Mouse (Mus musculus) heart, embryonic 12.5 days (tissue): Measurements from ENCODE around the gene Gm11213. TPM values are rescaled to one million over a fixed set of nuclear protein-coding genes. Genes with fewer than 3 reads are reported as not detected.

Experiments used
- ATAC-seq: fragments of 200-750 bp; cut with Nextera tagmentation; 2 replicates; pipeline ENCODE4 v1.8.0; 2017; ENCODE audit warnings: moderate TSS enrichment, moderate library complexity; ENCODE audit not compliant: insufficient number of reproducible peaks, low FRiP score
- H3K27ac ChIP-seq: fragments of 300-500 bp; sonication (generic); 2 replicates; pipeline ENCODE4 v1.5.1; 2016; ENCODE audit warnings: mild to moderate bottlenecking, moderate library complexity; ENCODE audit not compliant: poor library complexity, severe bottlenecking
- H3K27me3 ChIP-seq: fragments of 300-500 bp; sonication (generic); replicated peaks from 2 replicates; pipeline ENCODE4 v1.6.1; 2016; ENCODE audit warnings: mild to moderate bottlenecking, moderate library complexity
- H3K36me3 ChIP-seq: fragments of 300-500 bp; sonication (generic); 2 replicates; pipeline ENCODE4 v1.6.1; 2016; ENCODE audit warnings: mild to moderate bottlenecking, moderate library complexity
- H3K4me1 ChIP-seq: fragments of 300-500 bp; sonication (generic); replicated peaks from 2 replicates; pipeline ENCODE4 v1.6.1; 2016; ENCODE audit warnings: mild to moderate bottlenecking
- H3K4me2 ChIP-seq: fragments of 300-500 bp; sonication (generic); 2 replicates; pipeline ENCODE4 v1.6.1; 2016; ENCODE audit warnings: mild to moderate bottlenecking, moderate library complexity
- H3K4me3 ChIP-seq: fragments of 300-500 bp; sonication (generic); 2 replicates; pipeline ENCODE4 v1.5.1; 2016; ENCODE audit warnings: mild to moderate bottlenecking
- H3K9ac ChIP-seq: fragments of 300-500 bp; sonication (generic); 2 replicates; pipeline ENCODE4 v1.6.1; 2016; ENCODE audit warnings: mild to moderate bottlenecking, moderate library complexity
- H3K9me3 ChIP-seq: fragments of 300-500 bp; sonication (generic); replicated peaks from 2 replicates; pipeline ENCODE4 v1.6.1; 2016; ENCODE audit warnings: mild to moderate bottlenecking, moderate library complexity
- WGBS: fragments of 180-500 bp; shearing (Covaris S2); methylation state at CpG from one replicate; pipeline ENCODE4 v1.1.7; 2016; 5-methylcytosine and 5-hydroxymethylcytosine counted together
- polyA plus RNA-seq: library from polyadenylated mRNA; unstranded; fragments of >200 nt; fragmentation: Nextera tagmentation; extraction: Ambion mirVana; gene quantifications from 2 replicates; pipeline ENCODE4 v1.2.1, GENCODE M21; 2016

Gm11213 gene
- polyA plus RNA-seq, 1 experiment from 2014 or later = not detected

- Histone ChIP-seq H3K9me3 (no peaks in the 10 kb centered on the region), H3K36me3 (no peaks in the 10 kb centered on the region), H3K4me1 (peaks cover 13% of the 10 kb centered on the region), H3K4me2 (no peak overlapping the region), H3K4me3 (no peak overlapping the region), H3K9ac (no peak overlapping the region), H3K27me3 (no peaks in the 10 kb centered on the region), H3K27ac (peak overlapping the region; percentile 69; the same call in 1 of the 2 replicates)
- ATAC-seq = no peak
- WGBS = 54% methylated on average over 1 of the region's 1 CpGs
Observed at GRCm38 (mm10) chr4:63605968-63606367, 907 bp upstream of the Gm11213 start.

- H3K4me3 ChIP-seq = no peak overlapping the region
- no peak overlapping the region for H3K4me2 ChIP-seq
- H3K4me1 ChIP-seq = peaks cover 13% of the 10 kb centered on the region
- no peaks in the 10 kb centered on the region for H3K27me3 ChIP-seq
- no peak for ATAC-seq
- peak overlapping the region; percentile 69 for H3K27ac ChIP-seq
- 56% methylated on average over 3 of the region's 3 CpGs for WGBS
- H3K9ac ChIP-seq = no peak overlapping the region
- H3K36me3 ChIP-seq = no peaks in the 10 kb centered on the region
- H3K9me3 ChIP-seq = no peaks in the 10 kb centered on the region
Observed at GRCm38 (mm10) chr4:63605545-63605944, 484 bp upstream of the Gm11213 start.

- no peak for ATAC-seq
Observed at GRCm38 (mm10) chr4:63601263-63601662, 3.8 kb downstream of the Gm11213 start.

GRCm38 (mm10) chr4:63600786-63601185 lies 4.3 kb downstream of the Gm11213 start:
- peaks cover 11% of the 10 kb centered on the region for H3K4me1 ChIP-seq
- no peak overlapping the region for H3K9ac ChIP-seq
- H3K4me2 ChIP-seq = no peak overlapping the region
- H3K36me3 ChIP-seq = no peaks in the 10 kb centered on the region
- no peaks in the 10 kb centered on the region for H3K9me3 ChIP-seq
- no peaks in the 10 kb centered on the region for H3K27me3 ChIP-seq
- no peak overlapping the region for H3K4me3 ChIP-seq
- WGBS = 81% methylated on average over 6 of the region's 6 CpGs
- ATAC-seq = no peak
- H3K27ac ChIP-seq = no peak overlapping the region

More at GRCm38 (mm10) chr4:63601263-63601662, 3.8 kb downstream of the Gm11213 start:
- H3K4me1 ChIP-seq = peaks cover 13% of the 10 kb centered on the region
- H3K27ac ChIP-seq = no peak overlapping the region
- no peaks in the 10 kb centered on the region for H3K27me3 ChIP-seq
- no peaks in the 10 kb centered on the region for H3K36me3 ChIP-seq
- H3K9ac ChIP-seq = no peak overlapping the region
- no peaks in the 10 kb centered on the region for H3K9me3 ChIP-seq
- H3K4me2 ChIP-seq = no peak overlapping the region
- H3K4me3 ChIP-seq = no peak overlapping the region

- Histone ChIP-seq H3K36me3 (no peaks in the 10 kb centered on the region), H3K9ac (no peak overlapping the region), H3K27me3 (no peaks in the 10 kb centered on the region), H3K4me2 (no peak overlapping the region), H3K4me3 (no peak overlapping the region), H3K9me3 (no peaks in the 10 kb centered on the region), H3K27ac (no peak overlapping the region), H3K4me1 (peaks cover 16% of the 10 kb centered on the region)
- no peak for ATAC-seq
- 79% methylated on average over 4 of the region's 4 CpGs for WGBS
Observed at GRCm38 (mm10) chr4:63596010-63596409, 9.1 kb downstream of the Gm11213 start.

GRCm38 (mm10) chr4:63595259-63595658 lies 9.8 kb downstream of the Gm11213 start:
- no peaks in the 10 kb centered on the region for H3K27me3 ChIP-seq
- H3K9me3 ChIP-seq = no peaks in the 10 kb centered on the region
- H3K4me3 ChIP-seq = no peak overlapping the region
- no peak overlapping the region for H3K9ac ChIP-seq
- 57% methylated on average over 10 of the region's 10 CpGs for WGBS
- H3K36me3 ChIP-seq = no peaks in the 10 kb centered on the region
- ATAC-seq = no peak
- H3K4me2 ChIP-seq = no peak overlapping the region
- H3K4me1 ChIP-seq = peaks cover 16% of the 10 kb centered on the region
- no peak overlapping the region for H3K27ac ChIP-seq

GRCm38 (mm10) chr4:63594459-63595110 lies 10.5 kb downstream of the Gm11213 start:
- no peak overlapping the region for H3K27ac ChIP-seq
- 67% methylated on average over 5 of the region's 5 CpGs for WGBS
- ATAC-seq = no peak

GRCm38 (mm10) chr4:63590538-63590937 lies 14.5 kb downstream of the Gm11213 start:
- Histone ChIP-seq H3K27ac (no peak overlapping the region), H3K9ac (no peak overlapping the region)

More at GRCm38 (mm10) chr4:63594459-63595110, 10.5 kb downstream of the Gm11213 start:
- peaks cover 16% of the 10 kb centered on the region for H3K4me1 ChIP-seq
- no peaks in the 10 kb centered on the region for H3K9me3 ChIP-seq
- no peak overlapping the region for H3K4me2 ChIP-seq
- no peak overlapping the region for H3K4me3 ChIP-seq
- H3K9ac ChIP-seq = no peak overlapping the region
- no peaks in the 10 kb centered on the region for H3K27me3 ChIP-seq
- H3K36me3 ChIP-seq = no peaks in the 10 kb centered on the region

GRCm38 (mm10) chr4:63589987-63590386 lies 15.1 kb downstream of the Gm11213 start:
- H3K27ac ChIP-seq = no peak overlapping the region
- no peak overlapping the region for H3K4me2 ChIP-seq
- no peak for ATAC-seq
- no peaks in the 10 kb centered on the region for H3K36me3 ChIP-seq
- no peaks in the 10 kb centered on the region for H3K27me3 ChIP-seq
- WGBS = 81% methylated on average over 7 of the region's 7 CpGs
- no peak overlapping the region for H3K4me3 ChIP-seq
- peaks cover 13% of the 10 kb centered on the region for H3K4me1 ChIP-seq
- H3K9ac ChIP-seq = no peak overlapping the region
- no peaks in the 10 kb centered on the region for H3K9me3 ChIP-seq

More at GRCm38 (mm10) chr4:63590538-63590937, 14.5 kb downstream of the Gm11213 start:
- H3K4me2 ChIP-seq = no peak overlapping the region
- ATAC-seq = no peak
- 81% methylated on average over 4 of the region's 4 CpGs for WGBS
- H3K27me3 ChIP-seq = no peaks in the 10 kb centered on the region
- no peak overlapping the region for H3K4me3 ChIP-seq
- peaks cover 19% of the 10 kb centered on the region for H3K4me1 ChIP-seq
- no peaks in the 10 kb centered on the region for H3K36me3 ChIP-seq
- no peaks in the 10 kb centered on the region for H3K9me3 ChIP-seq

GRCm38 (mm10) chr4:63586240-63586639 lies 18.8 kb downstream of the Gm11213 start:
- H3K4me1 ChIP-seq = peaks cover 5% of the 10 kb centered on the region; the same call in 1 of the 2 replicates
- WGBS = 73% methylated on average over 2 of the region's 2 CpGs
- ATAC-seq = no peak
- H3K36me3 ChIP-seq = 0 out of 2 replicates have a peak, but pooled peaks cover 5% of the 10 kb centered on the region
- no peak overlapping the region for H3K27ac ChIP-seq
- no peak overlapping the region for H3K4me3 ChIP-seq
- no peaks in the 10 kb centered on the region for H3K27me3 ChIP-seq
- no peaks in the 10 kb centered on the region for H3K9me3 ChIP-seq
- no peak overlapping the region for H3K9ac ChIP-seq
- no peak overlapping the region for H3K4me2 ChIP-seq

- no peak for ATAC-seq
- peaks cover 6% of the 10 kb centered on the region; the same call in 1 of the 2 replicates for H3K36me3 ChIP-seq
- H3K27ac ChIP-seq = no peak overlapping the region
- H3K9me3 ChIP-seq = no peaks in the 10 kb centered on the region
- no peak overlapping the region for H3K4me2 ChIP-seq
- H3K4me1 ChIP-seq = peaks cover 5% of the 10 kb centered on the region; the same call in 1 of the 2 replicates
- no peak overlapping the region for H3K9ac ChIP-seq
- no peak overlapping the region for H3K4me3 ChIP-seq
- 90% methylated on average over 10 of the region's 10 CpGs for WGBS
- no peaks in the 10 kb centered on the region for H3K27me3 ChIP-seq
Observed at GRCm38 (mm10) chr4:63585216-63585615, 19.8 kb downstream of the Gm11213 start.

GRCm38 (mm10) chr4:63582580-63582979 lies 22.5 kb downstream of the Gm11213 start:
- no peak overlapping the region for H3K4me3 ChIP-seq
- 71% methylated on average over 5 of the region's 5 CpGs for WGBS
- H3K36me3 ChIP-seq = peaks cover 12% of the 10 kb centered on the region
- H3K27ac ChIP-seq = no peak overlapping the region
- H3K27me3 ChIP-seq = no peaks in the 10 kb centered on the region
- peaks cover 4% of the 10 kb centered on the region for H3K9me3 ChIP-seq
- H3K4me1 ChIP-seq = peaks cover 5% of the 10 kb centered on the region; the same call in 1 of the 2 replicates
- no peak overlapping the region for H3K4me2 ChIP-seq
- no peak overlapping the region for H3K9ac ChIP-seq
- ATAC-seq = no peak
